Mouse (Mus musculus) T-helper 2 cell (primary cell): ENCODE measurements around the gene Zfp831.

Experiments
- in situ Hi-C: fragments of 300-600 bp; cut with MboI, MseI; formaldehyde crosslinking; loops from one replicate; pipeline ENCODE4 v1.15.1; 2025; ENCODE audit warnings: high pct_unique_total_duplicates

The Zfp831 gene

DNA sequence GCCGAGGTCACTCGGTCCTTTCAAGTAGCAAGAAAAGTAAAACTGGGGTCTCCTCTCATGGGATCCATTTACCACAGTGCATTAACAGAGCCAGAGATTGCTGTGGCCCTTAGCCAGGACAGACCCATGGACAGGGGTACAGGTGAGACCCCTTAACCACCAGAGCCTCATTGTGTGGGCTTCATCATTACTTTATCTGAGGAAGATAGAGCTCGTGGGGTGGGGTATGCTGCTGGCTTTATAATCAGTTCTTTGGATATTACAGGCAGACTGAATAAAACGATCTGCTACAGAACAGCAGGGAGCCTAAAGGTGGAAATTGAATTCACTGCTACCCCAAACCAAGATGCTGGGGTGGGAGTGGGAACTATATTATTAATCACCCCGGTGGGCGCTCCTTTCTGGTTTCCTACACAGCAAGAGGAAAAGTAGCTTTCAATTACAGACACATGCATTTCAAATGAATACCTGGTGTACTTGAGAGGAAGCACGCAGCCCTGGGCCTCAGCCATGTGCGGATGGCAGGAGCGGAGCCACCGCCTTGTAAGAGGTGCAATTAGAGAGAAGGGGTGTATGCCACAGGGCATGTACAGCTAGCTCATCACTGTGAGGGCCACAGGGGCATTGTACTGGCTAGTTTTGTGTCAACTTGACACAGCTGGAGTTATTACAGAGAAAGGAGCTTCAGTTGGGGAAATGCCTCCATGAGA, 83.9 kb downstream of the Zfp831 start:
- in situ Hi-C loops, result no loop called here

DNA sequence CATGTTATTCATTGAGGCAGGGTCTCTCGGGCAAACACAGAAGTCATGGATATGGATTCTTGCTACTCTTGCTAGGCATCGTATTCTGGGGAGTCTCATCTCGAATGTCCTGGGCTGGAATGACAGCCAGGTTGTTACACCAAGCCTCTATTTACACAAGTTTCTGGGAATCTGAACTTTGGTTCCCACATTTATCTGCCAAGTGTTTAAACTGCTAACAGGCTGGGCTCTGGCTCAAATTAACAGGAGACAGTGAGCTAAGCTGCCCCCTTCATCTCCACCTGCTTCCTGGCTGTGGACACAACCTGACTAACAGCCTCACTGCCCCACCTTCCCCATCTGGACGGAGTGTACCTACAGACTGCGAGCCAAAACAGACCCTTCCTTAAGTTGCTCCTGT, 88.6 kb downstream of the Zfp831 start:
- in situ Hi-C loops, result no loop called here

DNA sequence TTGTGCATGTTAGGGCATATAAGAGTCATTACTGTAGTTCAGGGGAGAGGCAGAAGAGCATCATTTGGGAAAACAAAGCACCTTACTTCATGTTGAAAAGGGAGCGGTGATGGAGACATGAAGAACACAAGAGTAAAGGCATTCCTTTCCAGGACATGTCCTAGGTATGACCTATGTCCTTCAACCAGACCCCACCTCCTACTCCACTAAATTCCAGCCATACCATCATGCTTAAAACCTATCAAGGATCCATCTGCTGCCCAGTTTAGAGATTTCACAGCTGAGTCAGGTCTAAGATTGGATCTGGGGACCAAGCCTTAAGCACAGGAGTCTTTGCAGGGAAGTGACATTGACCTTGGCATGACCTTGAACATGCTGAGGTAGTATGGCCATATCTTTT, 91.9 kb downstream of the Zfp831 start:
- in situ Hi-C loops, result no loop called here

DNA sequence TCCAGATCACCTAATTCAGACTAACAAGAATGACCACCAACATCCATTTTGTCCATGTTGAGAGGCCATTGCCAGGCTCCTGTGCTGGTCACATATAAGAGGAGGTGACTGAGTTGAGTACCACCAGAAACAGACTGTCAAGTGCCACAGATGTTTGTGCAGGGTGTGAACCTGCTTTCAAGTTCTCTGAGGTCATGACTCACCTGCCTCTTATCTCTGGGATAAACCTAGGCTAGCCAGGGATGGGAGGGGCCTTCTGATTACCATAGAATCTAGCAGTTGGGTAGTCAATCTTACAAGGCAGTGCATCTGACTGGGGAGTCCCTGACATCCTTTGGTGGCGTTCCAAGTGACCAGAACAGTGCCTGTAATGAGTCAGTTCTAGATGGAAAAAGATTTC, 103.8 kb downstream of the Zfp831 start:
- in situ Hi-C loops, result no loop called here

DNA sequence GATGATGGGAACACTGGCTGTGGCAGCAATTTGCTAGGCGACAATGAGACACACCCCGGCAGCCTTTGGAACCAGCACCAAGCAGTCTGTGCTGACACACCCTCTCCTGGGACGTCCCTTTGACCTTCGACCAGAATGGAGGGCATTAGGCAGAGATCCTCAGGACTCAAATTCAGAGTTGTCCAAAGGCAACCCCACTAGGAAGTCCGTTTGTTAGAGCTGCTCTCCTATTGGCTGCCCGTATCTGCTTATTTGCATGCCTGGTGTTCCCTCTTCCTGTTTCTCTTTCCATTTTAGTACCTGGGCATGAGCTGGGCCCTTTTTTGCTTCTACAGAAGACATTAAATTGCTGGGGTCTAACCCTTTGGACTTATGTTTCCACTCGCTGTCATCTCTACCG, 105.0 kb downstream of the Zfp831 start:
- in situ Hi-C loops, result no loop called here

DNA sequence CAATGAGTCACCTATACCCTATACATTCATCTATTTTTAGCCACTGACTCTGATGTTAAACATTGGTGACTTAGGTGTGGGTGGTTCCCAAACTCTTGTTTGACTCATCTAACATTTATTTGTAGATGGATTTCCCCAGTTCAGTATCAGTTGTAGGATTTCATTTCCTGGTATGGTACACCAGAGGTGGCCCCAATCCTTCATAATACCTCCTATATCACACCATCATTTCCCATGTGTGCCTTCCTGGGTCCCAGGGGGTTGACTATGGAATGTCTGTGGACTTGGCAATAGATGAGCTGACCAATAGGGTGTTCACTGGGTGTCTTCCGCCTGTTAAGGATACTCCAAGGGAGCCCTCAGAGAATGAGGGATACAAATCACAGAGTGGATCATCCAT, 109.9 kb downstream of the Zfp831 start:
- in situ Hi-C loops, result no loop called here

DNA sequence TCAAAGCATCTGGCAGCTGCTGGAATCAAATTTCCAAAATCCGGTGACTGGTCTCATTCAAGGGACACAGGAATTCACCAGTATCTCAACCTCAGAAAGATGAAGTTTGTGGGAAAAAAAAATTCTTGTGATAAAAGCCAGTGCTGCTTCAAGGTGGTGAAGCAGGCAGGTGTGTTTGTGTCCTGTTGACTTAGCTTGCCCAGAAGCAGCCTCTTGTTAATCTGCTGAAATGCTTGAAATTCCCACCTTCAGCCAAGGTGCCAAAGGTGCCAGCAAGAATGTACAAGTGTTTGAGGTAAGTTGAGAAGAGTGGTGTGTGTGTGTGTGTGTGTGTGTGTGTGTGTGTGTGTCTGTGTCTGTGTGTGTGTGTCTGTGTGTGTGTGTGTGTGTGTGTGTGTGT, 110.9 kb downstream of the Zfp831 start:
- in situ Hi-C loops, result no loop called here

DNA sequence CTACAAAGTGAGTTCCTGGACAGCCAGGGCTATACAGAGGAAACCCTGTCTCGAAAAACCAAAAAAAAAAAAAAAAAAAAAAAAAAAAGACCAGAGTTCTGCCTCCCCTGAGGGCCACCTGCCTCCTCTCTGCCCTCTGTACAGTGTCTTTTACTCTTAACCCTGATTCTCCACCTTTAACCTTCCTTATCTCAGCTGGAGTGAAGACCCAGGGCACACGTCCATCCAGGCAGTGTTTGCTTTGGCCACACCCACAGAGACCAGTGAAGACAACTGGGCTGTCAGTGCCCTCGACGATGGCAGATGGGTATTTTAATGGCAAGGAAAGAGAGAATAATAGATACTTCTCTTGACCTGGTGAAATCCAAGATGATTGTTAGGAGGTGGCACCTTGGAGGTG, 115.9 kb downstream of the Zfp831 start:
- in situ Hi-C loops, result no loop called here
